Mouse (Mus musculus) cerebellum, adult 11 months (tissue): ENCODE results near the gene Fbxo31.
"Not testable (repeated sequence)": the region's sequence is repeated elsewhere in the genome, so short reads cannot be mapped to it uniquely, and the experiment has no call there.

Source experiments
- DNase-seq: peaks from one replicate; pipeline ENCODE4 v3.0.0; 2022

Fbxo31 gene

GRCm38 (mm10) chr8:121578676-121579451, at the start of gene Fbxo31:
Fbxo31 (minus strand) TSS chr8:121578806.
- peak; percentile 92 for DNase-seq

GRCm38 (mm10) chr8:121623043-121623442, 44.4 kb upstream of the Fbxo31 start:
- no peak for DNase-seq

GRCm38 (mm10) chr8:121621879-121622278, 43.3 kb upstream of the Fbxo31 start:
- DNase-seq, result no peak

- no peak for DNase-seq
These were observed 42.4 kb upstream of the Fbxo31 start for GRCm38 (mm10) chr8:121620801-121621516.

GRCm38 (mm10) chr8:121619401-121619995, 40.9 kb upstream of the Fbxo31 start:
- no peak for DNase-seq

GRCm38 (mm10) chr8:121613419-121613818, 34.8 kb upstream of the Fbxo31 start:
- DNase-seq, result no peak

GRCm38 (mm10) chr8:121609916-121610315, 31.3 kb upstream of the Fbxo31 start:
- DNase-seq, result no peak

- DNase-seq, result no peak
These were observed 30.6 kb upstream of the Fbxo31 start for GRCm38 (mm10) chr8:121609251-121609650.

GRCm38 (mm10) chr8:121607661-121608060, 29.1 kb upstream of the Fbxo31 start:
- DNase-seq, result no peak

GRCm38 (mm10) chr8:121603801-121604200, 25.2 kb upstream of the Fbxo31 start:
- no peak for DNase-seq

GRCm38 (mm10) chr8:121602860-121603259, 24.3 kb upstream of the Fbxo31 start:
- DNase-seq, result peak; percentile 61

GRCm38 (mm10) chr8:121602411-121602810, 23.8 kb upstream of the Fbxo31 start:
- no peak for DNase-seq

- no peak for DNase-seq
These were observed 21.2 kb upstream of the Fbxo31 start for GRCm38 (mm10) chr8:121599842-121600241.

- peak; percentile 85 for DNase-seq
These were observed 20.3 kb upstream of the Fbxo31 start for GRCm38 (mm10) chr8:121598892-121599291.

GRCm38 (mm10) chr8:121598190-121598589, 19.6 kb upstream of the Fbxo31 start:
- DNase-seq, result no peak

- DNase-seq, result not testable (repeated sequence)
These were observed 18.9 kb upstream of the Fbxo31 start for GRCm38 (mm10) chr8:121597492-121597891.

GRCm38 (mm10) chr8:121593983-121594382, 15.4 kb upstream of the Fbxo31 start:
- DNase-seq, result no peak

- no peak for DNase-seq
These were observed 14.7 kb upstream of the Fbxo31 start for GRCm38 (mm10) chr8:121593293-121593692.

GRCm38 (mm10) chr8:121591178-121592066, 12.8 kb upstream of the Fbxo31 start:
- DNase-seq, result no peak

GRCm38 (mm10) chr8:121590203-121591177, 11.9 kb upstream of the Fbxo31 start, which contains the start of gene Map1lc3b:
Map1lc3b (plus strand) TSS chr8:121590361.
- DNase-seq, result peak; percentile 97

- DNase-seq, result no peak
These were observed 10.7 kb upstream of the Fbxo31 start for GRCm38 (mm10) chr8:121589205-121589726.
